Mouse (Mus musculus) embryo, embryonic 10 days (tissue): ENCODE measurements at regions not wholly inside any gene's neighbourhood (a gene's known extent, or its start where the extent isn't known, plus 50 kb on each side); places are given as distances from the start of the nearest gene placed in this dataset.

ENCODE experiments used
- DNase-seq: peaks from one replicate; pipeline ENCODE4 v3.0.0-alpha.2; 2015; ENCODE audit warnings: low spot score

DNA sequence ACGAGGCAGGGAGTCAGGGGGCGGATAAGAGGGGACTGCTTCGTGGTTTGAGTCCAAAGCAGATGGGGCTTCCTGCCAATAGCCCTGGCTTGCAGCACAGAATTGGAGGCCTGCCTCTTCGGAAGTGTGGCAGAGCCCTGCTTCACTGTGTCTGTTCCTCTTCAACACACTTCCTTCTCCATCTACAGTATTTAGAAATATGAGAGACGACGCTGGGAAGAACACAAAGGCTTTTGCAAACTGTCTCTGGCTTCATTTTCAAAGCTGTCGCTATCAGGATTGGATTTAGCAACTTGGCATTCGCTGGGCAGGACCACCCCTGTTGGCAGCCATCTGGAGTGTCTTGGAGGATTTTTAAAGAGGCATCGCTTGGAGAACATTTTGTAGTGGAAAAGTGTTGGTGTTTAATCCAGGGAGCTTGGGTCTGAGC is 95.3 kb upstream of the Gm6657 start:
- DNase-seq, result no peak

- no peak for DNase-seq
Observed at GRCm38 (mm10) chr12:78099761-78100160, 94.3 kb upstream of the Gm6657 start.

DNA sequence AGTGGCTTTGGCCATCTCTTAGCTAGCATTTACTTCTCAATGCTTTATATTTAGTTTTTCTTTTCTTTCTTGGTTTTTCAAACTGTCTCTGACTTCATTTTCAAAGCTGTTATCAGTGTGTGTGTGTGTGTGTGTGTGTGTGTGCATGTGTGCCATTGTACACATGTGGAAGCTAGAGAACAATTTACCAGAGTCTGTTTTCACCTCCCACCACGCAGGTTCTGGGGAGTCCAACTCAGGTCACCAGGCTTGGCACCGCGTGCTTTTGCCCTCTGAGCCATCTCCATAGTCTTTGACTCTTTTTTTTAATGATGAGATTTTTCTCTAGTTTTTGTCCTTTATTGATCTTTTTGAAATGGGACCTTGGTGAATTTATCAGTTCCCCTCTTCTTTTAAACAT is 93.3 kb upstream of the Gm6657 start:
- DNase-seq, result no peak

GRCm38 (mm10) chr12:78109931-78110330 is 84.1 kb upstream of the Gm6657 start:
- DNase-seq, result no peak

DNA sequence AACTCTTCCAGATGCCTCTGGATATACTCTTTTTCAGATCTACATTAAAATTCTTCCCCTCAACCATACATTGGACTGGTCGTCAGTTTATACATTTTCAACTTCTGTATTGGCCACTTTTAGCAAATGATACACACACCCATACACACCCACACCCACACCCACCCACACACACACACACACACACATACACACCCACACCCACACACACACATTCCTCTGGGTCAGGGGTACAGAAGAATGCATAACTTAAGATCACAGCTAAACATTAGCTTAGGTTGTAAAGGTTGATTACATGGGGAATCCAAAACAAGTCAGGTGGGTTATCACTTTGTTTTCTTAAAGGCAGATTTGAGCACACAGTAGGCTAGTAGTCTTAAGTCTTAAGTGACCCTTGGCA is 75.9 kb upstream of the Gm6657 start:
- no peak for DNase-seq

DNA sequence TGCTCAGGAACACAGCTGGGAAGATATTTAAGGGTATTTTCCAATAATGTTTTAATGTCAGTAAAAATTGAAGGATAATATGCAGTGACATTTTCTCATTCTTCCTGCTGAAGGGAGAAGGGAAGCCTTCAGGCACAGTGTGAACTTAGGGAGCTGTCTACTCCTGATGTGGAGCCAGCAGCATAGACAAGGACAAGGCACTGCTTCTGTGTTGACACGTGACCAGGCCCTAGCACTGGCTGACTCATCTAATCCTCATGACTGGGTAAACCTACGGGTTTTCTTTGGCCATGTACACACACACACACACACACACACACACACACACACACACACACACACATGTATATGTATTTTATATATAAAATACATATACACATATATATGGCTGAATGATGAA is 74.8 kb upstream of the Gm6657 start:
- no peak for DNase-seq

DNA sequence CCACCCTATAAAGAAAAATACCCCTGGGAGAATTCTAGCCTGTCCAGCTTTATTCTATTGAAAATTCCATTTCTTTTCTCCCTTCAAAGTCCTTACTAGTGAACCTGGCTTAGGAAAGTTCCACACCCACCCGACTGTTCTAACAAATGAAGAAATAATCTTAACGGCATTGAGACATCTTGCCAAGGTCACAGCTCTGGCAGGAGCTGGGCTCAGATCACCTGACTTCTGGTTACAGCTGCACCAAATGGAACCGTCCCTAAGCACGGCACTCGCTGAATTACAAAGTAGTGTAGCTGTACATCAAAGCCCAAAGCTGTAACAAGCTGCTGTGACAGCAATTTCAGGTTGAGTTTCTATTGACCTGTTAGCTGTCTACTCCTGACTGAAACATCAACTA is 74.2 kb upstream of the Gm6657 start:
- DNase-seq, result no peak

GRCm38 (mm10) chr12:78129130-78129845 is 64.8 kb upstream of the Gm6657 start:
- DNase-seq, result no peak

GRCm38 (mm10) chr12:78132016-78132797 is 61.8 kb upstream of the Gm6657 start:
- no peak for DNase-seq

DNA sequence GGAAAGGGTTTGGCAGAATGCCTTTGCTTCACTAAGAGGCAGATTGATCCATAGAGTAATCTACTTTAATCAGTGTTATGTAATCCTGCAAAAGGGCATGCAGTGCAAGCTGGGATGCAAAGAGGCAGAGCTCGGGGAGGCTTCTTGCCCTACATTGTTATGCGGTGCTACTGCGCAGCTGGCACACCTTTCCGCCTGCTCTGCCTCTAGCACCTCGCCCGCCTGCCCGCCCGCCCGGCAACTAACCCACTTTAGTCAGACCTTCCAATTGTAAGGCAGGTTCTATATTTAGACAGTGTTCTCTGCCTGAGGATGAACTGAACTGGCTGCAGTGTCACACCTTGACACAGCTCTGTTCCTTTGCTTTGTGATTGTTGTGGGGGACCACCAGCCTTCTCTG is 60.7 kb upstream of the Gm6657 start:
- no peak for DNase-seq

- no peak for DNase-seq
Observed at GRCm38 (mm10) chr12:78133984-78134383, 60.1 kb upstream of the Gm6657 start.

- no peak for DNase-seq
Observed at GRCm38 (mm10) chr12:78137196-78137595, 56.8 kb upstream of the Gm6657 start.

- no peak for DNase-seq
Observed at GRCm38 (mm10) chr12:78138467-78138866, 55.6 kb upstream of the Gm6657 start.
